Mouse (Mus musculus): ENCODE results near the gene Aqp2. TPM values are rescaled to one million over a fixed set of nuclear protein-coding genes. Genes with fewer than 3 reads are reported as not detected.

The Aqp2 gene
- total RNA-seq, 2 experiments from 2014 or later: not detected

- DNase-seq: no peak
Observed at GRCm38 (mm10) chr15:99590429-99591084, 11.7 kb downstream of the Aqp2 start, which contains the start of gene Aqp5. Aqp5 (plus strand) TSS chr15:99590782.

- no peak for DNase-seq
Observed at GRCm38 (mm10) chr15:99592177-99592576, 13.3 kb downstream of the Aqp2 start.

GRCm38 (mm10) chr15:99592877-99593276 lies 14.0 kb downstream of the Aqp2 start:
- no peak for DNase-seq

GRCm38 (mm10) chr15:99594951-99595350 lies 16.1 kb downstream of the Aqp2 start:
- DNase-seq: no peak

GRCm38 (mm10) chr15:99596056-99596687 lies 17.3 kb downstream of the Aqp2 start:
- DNase-seq: peak; percentile 85 to 87

GRCm38 (mm10) chr15:99596841-99597240 lies 18.0 kb downstream of the Aqp2 start:
- DNase-seq: no peak

GRCm38 (mm10) chr15:99597596-99597995 lies 18.7 kb downstream of the Aqp2 start:
- DNase-seq: no peak

DNA sequence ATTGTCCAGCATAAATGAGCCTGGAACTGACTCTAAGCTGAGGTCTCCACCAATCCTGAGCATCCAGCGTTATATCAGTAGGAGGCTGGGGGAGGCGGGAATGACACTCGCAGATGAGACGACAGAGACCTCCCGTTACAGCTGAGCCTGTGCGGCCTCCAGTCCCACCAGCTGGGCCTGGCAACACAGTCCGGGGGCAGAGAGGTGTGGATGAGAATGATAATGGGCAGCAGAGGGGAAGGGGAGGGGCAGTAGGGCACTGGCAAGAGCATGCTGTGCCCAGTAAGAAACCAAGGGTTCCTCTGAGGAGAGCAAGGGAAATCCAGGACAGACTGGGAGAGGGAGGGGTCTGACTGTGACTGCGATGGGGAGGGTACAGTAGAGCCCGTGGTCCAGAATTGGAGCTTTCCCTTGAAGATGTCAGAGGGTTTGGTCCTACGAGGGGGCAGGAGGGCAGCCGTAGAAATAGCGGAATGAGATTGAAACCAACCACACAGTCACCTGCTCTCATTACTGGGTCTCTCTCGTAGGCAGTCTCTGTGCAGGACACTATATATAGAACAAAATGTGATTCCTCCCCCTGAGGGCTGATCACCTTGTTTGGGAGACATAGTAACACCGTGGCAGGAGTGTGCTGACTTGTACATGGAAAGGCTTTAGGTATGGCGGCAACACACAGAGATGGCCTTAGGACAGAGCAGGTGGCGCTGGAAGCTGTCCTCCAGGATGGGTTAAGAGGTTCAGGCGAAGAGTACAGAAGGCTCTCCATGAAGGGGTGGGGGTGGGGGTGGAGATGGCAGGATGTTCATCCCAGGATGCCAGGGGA lies 20.6 kb downstream of the Aqp2 start:
- DNase-seq: no peak

DNA sequence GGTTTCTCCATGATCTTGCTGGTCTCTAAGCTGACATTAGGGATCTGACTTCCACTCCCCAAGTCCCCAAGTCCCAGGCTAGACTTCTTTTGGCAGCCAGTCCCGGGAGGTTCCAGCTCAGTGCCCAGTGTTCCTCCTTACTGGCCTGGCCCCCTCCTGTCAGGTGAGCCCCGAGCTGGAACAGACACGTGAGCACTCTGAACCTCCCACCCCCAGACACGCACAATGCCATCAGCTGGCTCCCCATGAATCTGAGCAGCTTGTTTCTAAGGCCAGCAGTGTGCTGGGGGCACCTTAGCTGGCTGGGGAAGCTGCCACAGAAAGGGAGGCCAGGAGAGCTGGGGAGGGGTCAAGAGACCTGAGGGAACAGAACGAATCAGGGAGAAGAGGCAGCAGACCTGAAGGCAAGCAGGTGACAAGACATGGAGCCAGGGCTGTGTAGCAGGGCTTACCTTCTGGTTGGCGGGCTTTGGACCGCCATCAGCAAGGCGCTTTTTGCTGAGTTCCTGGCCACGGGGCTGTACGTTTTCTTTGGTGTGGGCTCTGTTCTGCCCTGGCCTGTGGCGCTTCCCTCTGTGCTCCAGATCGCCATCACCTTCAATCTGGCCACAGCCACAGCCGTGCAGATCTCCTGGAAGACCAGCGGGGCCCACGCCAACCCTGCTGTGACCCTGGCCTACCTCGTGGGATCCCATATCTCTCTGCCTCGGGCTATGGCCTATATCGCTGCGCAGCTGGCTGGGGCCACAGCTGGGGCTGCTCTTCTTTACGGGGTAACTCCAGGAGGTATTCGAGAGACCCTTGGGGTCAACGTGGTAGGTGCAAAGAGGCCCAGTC lies 22.3 kb downstream of the Aqp2 start, which contains the start of gene Aqp6:
Gene Aqp6 (plus strand): TSS at position 415 of the 837 bp plus-strand sequence.
- DNase-seq: no peak

- no peak for DNase-seq
Observed at GRCm38 (mm10) chr15:99601823-99602120, 22.9 kb downstream of the Aqp2 start.

DNA sequence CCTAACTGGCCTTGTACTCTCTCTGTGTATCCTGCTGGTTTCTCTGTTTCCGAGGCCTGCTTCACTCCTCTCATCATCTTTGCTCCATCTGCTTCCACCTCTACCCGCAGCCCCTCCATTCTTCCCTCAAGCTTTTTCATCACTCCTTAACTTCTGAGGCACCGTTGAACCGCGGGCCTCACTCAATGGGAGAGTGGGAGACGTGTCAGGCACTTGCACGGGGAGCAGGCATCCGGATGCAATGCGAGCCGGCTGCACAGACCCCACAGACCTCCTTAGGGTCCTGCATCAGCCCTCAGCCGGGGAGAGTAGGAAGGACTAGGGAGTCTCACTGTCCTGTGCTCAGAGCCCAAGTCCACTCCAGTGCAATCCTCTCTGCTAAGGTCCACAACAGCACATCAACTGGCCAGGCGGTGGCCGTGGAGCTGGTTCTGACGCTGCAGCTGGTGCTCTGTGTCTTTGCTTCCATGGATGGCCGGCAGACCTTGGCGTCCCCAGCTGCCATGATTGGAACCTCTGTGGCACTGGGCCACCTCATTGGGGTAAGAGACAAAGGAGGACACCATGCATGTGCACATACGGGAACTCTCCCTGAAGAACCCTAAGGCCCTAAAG lies 23.5 kb downstream of the Aqp2 start:
- DNase-seq: no peak

- DNase-seq: no peak
Observed at GRCm38 (mm10) chr15:99603216-99603615, 24.4 kb downstream of the Aqp2 start.

GRCm38 (mm10) chr15:99605595-99605994 lies 26.7 kb downstream of the Aqp2 start:
- no peak for DNase-seq

DNA sequence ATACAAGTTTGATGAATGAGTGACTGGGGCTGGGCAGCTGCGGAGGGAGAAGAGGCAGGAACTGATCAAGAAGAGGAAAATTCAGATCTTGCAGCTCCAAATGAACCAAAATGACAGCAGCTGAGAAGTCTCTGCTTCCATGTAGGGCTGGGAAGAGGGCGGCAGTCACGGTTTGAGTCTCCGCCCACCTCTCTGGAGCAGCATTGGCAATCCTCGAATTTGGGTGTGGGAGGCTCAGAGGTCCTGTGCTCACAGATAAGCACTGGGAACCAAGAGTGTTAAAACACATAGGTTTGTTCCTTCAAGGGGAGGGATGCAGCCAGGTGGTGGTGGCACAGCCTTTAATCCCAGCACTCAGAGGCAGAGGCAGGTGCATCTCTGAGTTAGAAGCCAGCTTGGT lies 27.7 kb downstream of the Aqp2 start:
- DNase-seq: no peak

DNA sequence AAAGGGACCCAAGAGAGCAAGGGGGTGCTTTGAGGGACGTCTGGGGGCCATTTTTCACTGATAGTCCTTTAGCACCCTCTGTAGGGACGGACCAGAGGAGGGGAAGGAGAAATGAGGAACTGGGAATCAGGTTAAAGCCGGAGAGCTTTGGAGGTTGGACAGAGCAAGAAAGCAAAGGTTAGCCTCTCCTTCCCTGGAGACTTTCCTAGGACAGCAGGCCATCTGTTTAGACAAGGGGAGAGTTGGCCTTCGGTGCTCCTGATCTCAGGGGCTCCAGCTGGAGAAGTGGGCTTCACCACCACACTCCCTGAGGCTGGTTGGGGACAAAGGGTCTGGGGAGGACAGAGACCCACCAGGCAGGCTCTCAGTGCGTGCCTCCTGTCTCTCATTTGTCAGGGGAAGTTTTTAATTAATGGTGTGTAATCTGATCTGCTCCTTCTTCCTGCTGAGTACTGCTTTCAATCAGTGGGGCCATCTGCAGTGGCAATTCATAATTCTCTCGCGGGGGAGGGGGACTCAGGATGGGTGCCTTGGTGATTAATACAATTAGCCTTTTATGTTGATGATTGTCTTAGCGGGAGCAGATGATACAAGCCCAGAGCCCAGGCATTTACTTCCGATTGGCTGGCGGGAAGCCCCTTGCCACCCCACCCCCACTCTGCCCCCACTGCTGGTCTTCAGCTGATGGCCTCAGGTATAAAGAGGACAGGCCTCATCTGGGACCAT lies 28.7 kb downstream of the Aqp2 start:
- no peak for DNase-seq

DNA sequence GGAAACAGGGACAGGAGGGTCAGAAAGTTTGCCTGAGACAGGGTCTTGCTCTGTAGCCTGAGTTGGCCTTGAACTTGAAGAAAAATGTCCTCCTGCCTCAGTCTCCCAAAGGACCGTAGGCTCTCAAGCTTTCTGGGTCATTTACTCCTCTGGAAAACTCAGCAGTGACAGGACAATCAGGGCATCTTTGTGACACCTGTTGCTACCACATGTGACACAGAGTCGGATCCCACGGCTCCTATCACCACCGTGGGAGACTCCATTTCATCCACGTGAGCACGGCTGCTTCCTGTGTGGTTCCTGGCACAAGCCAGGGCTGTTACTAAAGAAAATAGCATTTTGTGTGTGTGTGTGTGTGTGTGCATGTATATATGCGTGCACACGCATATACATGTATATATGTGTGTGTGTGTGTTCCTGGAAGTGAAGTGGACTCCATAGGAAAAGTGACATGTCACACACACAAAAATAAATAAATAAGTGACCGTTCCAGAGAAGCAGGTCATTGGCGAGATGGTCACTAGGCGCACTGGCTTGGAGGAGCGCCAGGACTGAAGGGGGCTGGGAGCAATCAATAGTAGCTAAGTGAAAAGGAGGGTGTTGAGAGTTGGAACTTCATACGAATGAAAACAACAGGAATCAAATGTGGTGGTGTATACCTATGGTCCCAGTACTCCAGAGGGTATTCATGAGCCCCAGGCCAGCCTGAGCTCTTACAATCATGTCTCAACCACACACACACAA lies 29.7 kb downstream of the Aqp2 start:
- no peak for DNase-seq

DNA sequence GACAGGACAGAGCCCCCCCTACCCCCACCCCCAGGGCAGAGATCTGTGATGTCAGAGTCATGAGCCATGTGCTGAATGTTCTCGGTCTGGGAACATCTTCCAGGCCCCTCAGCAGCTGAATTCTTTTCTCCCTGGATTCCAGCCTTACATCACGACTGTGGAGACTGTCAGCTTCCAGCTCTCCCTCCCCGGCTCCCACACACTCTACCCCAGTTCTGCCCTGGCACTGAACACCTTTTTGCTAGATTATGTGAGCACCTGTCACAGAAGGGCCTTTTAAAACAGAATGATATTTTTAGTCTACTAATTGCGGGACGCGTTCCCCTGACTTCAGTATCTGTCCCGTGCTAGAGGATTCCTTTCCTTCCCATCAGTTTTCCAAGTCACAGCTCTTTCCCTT lies 32.7 kb downstream of the Aqp2 start:
- DNase-seq: no peak

- no peak for DNase-seq
Observed at GRCm38 (mm10) chr15:99614273-99614672, 35.4 kb downstream of the Aqp2 start.

DNA sequence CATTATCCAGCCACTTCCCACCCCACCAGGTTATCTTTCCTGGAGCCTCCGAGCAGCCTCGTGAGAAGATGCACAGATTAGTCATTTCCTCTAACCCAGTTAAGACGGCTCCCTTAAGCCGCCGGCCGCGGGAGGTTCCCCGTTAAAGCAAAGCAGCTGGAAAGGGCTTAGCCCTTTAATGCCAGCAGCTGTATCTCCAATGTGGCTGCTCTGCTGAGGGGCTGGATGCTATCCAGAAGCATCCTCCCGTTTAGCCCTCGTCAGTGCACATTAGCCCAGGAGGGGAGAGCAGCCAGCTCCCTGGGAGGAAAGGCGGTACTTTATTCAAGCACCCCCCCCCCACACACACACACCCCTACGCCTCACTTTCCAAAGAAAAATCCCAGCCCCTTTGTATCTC lies 35.9 kb downstream of the Aqp2 start:
- DNase-seq: no peak

DNA sequence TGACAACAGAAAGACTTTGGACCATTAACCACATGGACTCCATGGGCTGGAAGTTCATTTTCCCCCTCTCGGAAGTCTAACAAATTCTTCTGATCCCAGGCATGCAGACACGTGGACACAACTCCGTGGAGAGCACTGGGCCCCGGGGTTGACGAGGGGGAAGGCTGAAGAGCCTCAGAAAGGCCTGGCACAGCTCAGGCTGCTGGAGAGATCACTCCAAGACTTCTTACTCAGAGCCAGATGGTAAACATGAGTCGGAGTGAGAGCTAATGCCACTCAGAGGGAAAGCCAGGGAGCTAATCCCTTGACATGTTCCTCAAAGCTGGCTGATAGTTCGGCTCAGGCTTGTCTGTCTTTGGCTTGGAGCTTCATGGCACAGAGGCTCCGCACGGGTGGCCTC lies 36.4 kb downstream of the Aqp2 start:
- no peak for DNase-seq

- DNase-seq: no peak
Observed at GRCm38 (mm10) chr15:99618595-99618994, 39.7 kb downstream of the Aqp2 start.

All from layer of hippocampus, postnatal 36 days (tissue).